Mouse (Mus musculus) adrenal gland, postnatal 25 days (tissue): ENCODE results near the gene Asah2. TPM values are rescaled to one million over a fixed set of nuclear protein-coding genes. Genes with fewer than 3 reads are reported as not detected.
"Not testable (repeated sequence)": the region's sequence is repeated elsewhere in the genome, so short reads cannot be mapped to it uniquely, and the experiment has no call there.

Experiments
- DNase-seq: peaks from one replicate; pipeline ENCODE4 v3.0.0; 2021; ENCODE audit warnings: mixed read lengths
- total RNA-seq: library from RNA; stranded (reverse); gene quantifications from 2 replicates; pipeline ENCODE4 v1.2.3, GENCODE M21; 2021

The Asah2 gene
- total RNA-seq, 1 experiment from 2014 or later: 27.4 TPM

GRCm38 (mm10) chr19:32102294-32102975 lies 5.6 kb downstream of the Asah2 start:
- DNase-seq: no peak

GRCm38 (mm10) chr19:32098582-32098981 lies 9.4 kb downstream of the Asah2 start:
- DNase-seq: no peak

GRCm38 (mm10) chr19:32092358-32092757 lies 15.7 kb downstream of the Asah2 start:
- no peak for DNase-seq

GRCm38 (mm10) chr19:32090804-32091203 lies 17.2 kb downstream of the Asah2 start:
- no peak for DNase-seq

GRCm38 (mm10) chr19:32088570-32088969 lies 19.4 kb downstream of the Asah2 start:
- DNase-seq: no peak

- DNase-seq: no peak
These were observed 20.1 kb downstream of the Asah2 start for GRCm38 (mm10) chr19:32087736-32088470.

- not testable (repeated sequence) for DNase-seq
These were observed 23.2 kb downstream of the Asah2 start for GRCm38 (mm10) chr19:32084813-32085212.

- no peak for DNase-seq
These were observed 37.7 kb downstream of the Asah2 start for GRCm38 (mm10) chr19:32070340-32070739.

GRCm38 (mm10) chr19:32069598-32069997 lies 38.4 kb downstream of the Asah2 start:
- DNase-seq: no peak

- DNase-seq: no peak
These were observed 40.3 kb downstream of the Asah2 start for GRCm38 (mm10) chr19:32067669-32068068.

- no peak for DNase-seq
These were observed 46.7 kb downstream of the Asah2 start for GRCm38 (mm10) chr19:32061294-32061693.

- no peak for DNase-seq
These were observed 51.8 kb downstream of the Asah2 start for GRCm38 (mm10) chr19:32056252-32056651.

- no peak for DNase-seq
These were observed 52.3 kb downstream of the Asah2 start for GRCm38 (mm10) chr19:32055725-32056124.

- DNase-seq: no peak
These were observed 56.8 kb downstream of the Asah2 start for GRCm38 (mm10) chr19:32051251-32051650.

GRCm38 (mm10) chr19:32032881-32033280 lies 75.1 kb downstream of the Asah2 start:
- DNase-seq: peak; percentile 6

- no peak for DNase-seq
These were observed 77.6 kb downstream of the Asah2 start for GRCm38 (mm10) chr19:32030430-32030829.

- no peak for DNase-seq
These were observed 82.6 kb downstream of the Asah2 start for GRCm38 (mm10) chr19:32025443-32025842.

GRCm38 (mm10) chr19:32019722-32020121 lies 88.3 kb downstream of the Asah2 start:
- no peak for DNase-seq

- no peak for DNase-seq
These were observed 89.4 kb downstream of the Asah2 start for GRCm38 (mm10) chr19:32018585-32018984.

GRCm38 (mm10) chr19:32018053-32018452 lies 90.0 kb downstream of the Asah2 start:
- DNase-seq: no peak

GRCm38 (mm10) chr19:32002623-32003022 lies 105.4 kb downstream of the Asah2 start:
- DNase-seq: no peak

- DNase-seq: no peak
These were observed 111.1 kb downstream of the Asah2 start for GRCm38 (mm10) chr19:31996916-31997315.

GRCm38 (mm10) chr19:31991057-31991456 lies 117.0 kb downstream of the Asah2 start:
- no peak for DNase-seq

- DNase-seq: no peak
These were observed 132.1 kb downstream of the Asah2 start for GRCm38 (mm10) chr19:31975882-31976281.
